Mouse (Mus musculus) cortical plate, adult 2 months (tissue): ENCODE results near the gene Tcl1b4.

Experiments
- CTCF ChIP-seq: fragments of 200-500 bp; IDR thresholded peaks from 2 replicates; pipeline ENCODE4 v1.5.1; 2011; ENCODE audit warnings: mild to moderate bottlenecking, control low read depth, low read length; ENCODE audit not compliant: insufficient read depth; ENCODE audit errors: extremely low read depth
- POLR2A ChIP-seq: fragments of 200-500 bp; IDR thresholded peaks from 2 replicates; pipeline ENCODE4 v1.6.1; 2011; ENCODE audit warnings: mild to moderate bottlenecking, low read length, control low read depth; ENCODE audit not compliant: insufficient read depth; ENCODE audit errors: extremely low read depth

DNA sequence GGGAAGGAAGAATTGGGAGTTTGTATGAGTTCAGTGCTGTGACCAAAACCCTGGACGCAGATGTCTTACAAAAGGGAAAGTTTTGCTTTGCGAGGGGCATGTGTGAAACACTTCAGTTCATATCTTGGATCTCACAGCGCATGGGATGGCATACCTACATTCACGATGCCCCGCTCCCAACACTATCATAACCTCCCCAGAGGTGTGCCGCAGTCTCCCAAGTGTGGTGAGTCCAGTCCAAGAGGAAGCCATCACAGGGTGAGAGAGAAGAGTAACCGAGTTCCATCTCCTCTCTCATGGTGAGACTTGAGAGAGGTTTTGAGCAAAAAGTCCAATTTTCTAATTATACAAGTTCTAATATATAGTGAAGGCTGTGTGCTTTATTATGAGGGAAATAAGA, 7.5 kb downstream of the Tcl1b4 start:
- TF ChIP-seq CTCF (no peak), POLR2A (no peak)
